Mouse (Mus musculus): Measurements from ENCODE around the gene Mfsd5.
A peak's percentile ranks its signal among the peaks of the same experiment; 100 is the strongest.

Gene Mfsd5

DNA sequence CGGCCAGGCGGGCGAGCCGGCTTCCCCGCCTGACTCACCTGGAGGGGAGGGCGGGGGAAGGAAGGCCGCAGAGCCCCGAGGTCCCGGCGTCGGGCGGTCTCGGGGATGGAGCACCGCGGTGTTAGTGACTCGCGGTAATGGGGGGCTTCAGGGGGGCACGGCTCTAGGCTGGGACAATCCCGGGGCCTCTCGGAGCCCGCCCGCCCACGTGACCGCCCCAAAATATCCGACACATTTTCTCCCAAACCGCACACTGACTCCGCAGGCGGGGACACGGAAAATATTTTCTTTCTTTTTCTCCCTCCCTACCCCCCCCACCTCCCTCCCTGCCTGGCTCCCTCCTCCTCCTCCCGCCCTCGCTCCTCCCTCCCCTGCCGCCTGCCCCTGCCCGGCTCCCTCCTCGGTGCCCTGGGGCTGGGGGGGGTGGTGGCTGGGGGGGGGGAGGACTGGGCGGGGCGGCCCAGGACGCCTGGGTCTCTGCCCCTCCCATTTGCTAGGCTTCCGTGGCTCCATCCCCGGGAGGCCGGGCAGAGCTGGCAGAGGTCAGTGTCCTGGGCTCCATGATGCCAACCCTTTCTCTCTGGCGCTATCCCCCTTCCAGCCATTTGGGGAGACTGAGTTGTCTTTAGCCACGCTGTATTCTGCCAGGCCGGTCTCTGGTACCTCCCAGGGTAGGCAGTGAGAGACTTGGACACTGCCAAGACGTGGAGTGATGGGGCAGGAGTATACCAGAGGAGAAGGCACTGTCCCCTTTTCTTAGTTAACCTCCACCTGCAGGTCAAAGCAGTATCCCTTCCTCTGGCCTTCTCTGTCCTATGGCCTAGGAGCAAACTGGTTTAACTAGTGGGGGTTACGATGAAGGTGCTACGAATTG is 21.8 kb upstream of the Mfsd5 start, which contains the start of gene Rarg:
TSS of gene Rarg (minus strand) at position 316 of the 874 bp plus-strand sequence.
- DNase-seq (ENCODE audit: low read depth, low spot score) = no peak
- Histone ChIP-seq H3K36me3 (ENCODE audit: control insufficient read depth, insufficient read depth, low read length, poor library complexity, severe bottlenecking) (no peaks in the 10 kb centered on the region), H3K27me3 (ENCODE audit: control insufficient read depth, insufficient read depth, low read length, poor library complexity, severe bottlenecking) (peaks cover 2% of the 10 kb centered on the region; the same call in 1 of the 2 replicates)

GRCm38 (mm10) chr15:102258076-102258470 is 21.2 kb upstream of the Mfsd5 start:
- peaks cover 2% of the 10 kb centered on the region; the same call in 1 of the 2 replicates for H3K27me3 ChIP-seq (ENCODE audit: control insufficient read depth, insufficient read depth, low read length, poor library complexity, severe bottlenecking)
- DNase-seq (ENCODE audit: low read depth, low spot score) = no peak
- no peaks in the 10 kb centered on the region for H3K36me3 ChIP-seq (ENCODE audit: control insufficient read depth, insufficient read depth, low read length, poor library complexity, severe bottlenecking)

GRCm38 (mm10) chr15:102258581-102259253 is 20.5 kb upstream of the Mfsd5 start:
- Histone ChIP-seq H3K36me3 (ENCODE audit: control insufficient read depth, insufficient read depth, low read length, poor library complexity, severe bottlenecking) (no peaks in the 10 kb centered on the region), H3K27me3 (ENCODE audit: control insufficient read depth, insufficient read depth, low read length, poor library complexity, severe bottlenecking) (peaks cover 2% of the 10 kb centered on the region; the same call in 1 of the 2 replicates)
- DNase-seq (ENCODE audit: low read depth, low spot score) = no peak

DNA sequence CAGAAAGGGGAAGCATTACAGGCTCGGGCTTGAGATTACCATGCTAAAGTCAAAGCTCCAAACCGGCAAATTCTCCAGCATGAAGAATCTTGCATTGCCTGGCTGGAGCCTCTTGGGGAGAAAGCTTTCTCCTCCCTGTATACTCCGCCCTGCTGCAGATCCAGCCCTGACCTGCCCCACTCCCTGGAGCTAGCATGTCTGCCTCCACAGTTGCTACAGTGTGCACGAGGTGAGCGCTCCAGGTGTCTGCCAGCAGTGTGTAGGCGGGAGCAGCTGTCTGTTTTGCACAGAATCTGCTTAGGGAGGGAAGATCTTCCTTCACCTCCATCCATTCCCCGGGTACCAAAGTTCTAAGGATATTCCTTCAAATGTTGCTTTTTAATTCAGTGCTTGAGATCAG is 16.7 kb upstream of the Mfsd5 start:
- no peaks in the 10 kb centered on the region for H3K27me3 ChIP-seq (ENCODE audit: control insufficient read depth, insufficient read depth, low read length, poor library complexity, severe bottlenecking)
- DNase-seq (ENCODE audit: low read depth, low spot score) = no peak

GRCm38 (mm10) chr15:102263037-102263436 is 16.2 kb upstream of the Mfsd5 start:
- DNase-seq (ENCODE audit: low read depth, low spot score) = no peak
- H3K27me3 ChIP-seq (ENCODE audit: control insufficient read depth, insufficient read depth, low read length, poor library complexity, severe bottlenecking) = no peaks in the 10 kb centered on the region
- H3K36me3 ChIP-seq (ENCODE audit: control insufficient read depth, insufficient read depth, low read length, poor library complexity, severe bottlenecking) = no peaks in the 10 kb centered on the region

More for the DNA sequence above, 16.7 kb upstream of the Mfsd5 start:
- H3K36me3 ChIP-seq (ENCODE audit: control insufficient read depth, insufficient read depth, low read length, poor library complexity, severe bottlenecking) = no peaks in the 10 kb centered on the region

DNA sequence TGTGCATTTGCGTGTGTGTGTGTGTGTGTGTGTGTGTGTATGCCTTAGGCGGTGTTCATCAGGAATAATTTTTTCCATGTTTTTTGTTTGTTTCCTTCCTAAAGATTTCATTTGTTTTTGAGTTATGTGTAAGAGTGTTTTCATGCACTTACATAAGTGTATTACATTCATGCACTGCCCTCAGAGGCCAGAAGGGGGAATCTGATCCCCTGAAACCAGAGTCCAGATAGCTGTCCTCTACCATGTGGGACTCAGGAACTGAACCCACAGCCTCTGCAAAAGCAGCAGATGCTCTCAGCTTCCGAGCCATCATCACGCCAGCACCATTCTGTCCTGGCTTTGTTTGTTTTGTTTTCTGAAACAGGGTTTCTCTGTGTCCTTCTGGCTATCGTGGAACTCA is 13.7 kb upstream of the Mfsd5 start:
- Histone ChIP-seq H3K36me3 (ENCODE audit: control insufficient read depth, insufficient read depth, low read length, poor library complexity, severe bottlenecking) (no peaks in the 10 kb centered on the region), H3K27me3 (ENCODE audit: control insufficient read depth, insufficient read depth, low read length, poor library complexity, severe bottlenecking) (no peaks in the 10 kb centered on the region)
- DNase-seq (ENCODE audit: low read depth, low spot score) = peak; percentile 23

GRCm38 (mm10) chr15:102270274-102270960 is 8.8 kb upstream of the Mfsd5 start, which contains the start of gene Gm9918:
Gene Gm9918 (plus strand): TSS chr15:102270563.
- H3K27me3 ChIP-seq (ENCODE audit: control insufficient read depth, insufficient read depth, low read length, poor library complexity, severe bottlenecking) = no peaks in the 10 kb centered on the region; the same call in none of the 2 replicates
- DNase-seq (ENCODE audit: low read depth, low spot score) = no peak
- H3K36me3 ChIP-seq (ENCODE audit: control insufficient read depth, insufficient read depth, low read length, poor library complexity, severe bottlenecking) = no peaks in the 10 kb centered on the region

DNA sequence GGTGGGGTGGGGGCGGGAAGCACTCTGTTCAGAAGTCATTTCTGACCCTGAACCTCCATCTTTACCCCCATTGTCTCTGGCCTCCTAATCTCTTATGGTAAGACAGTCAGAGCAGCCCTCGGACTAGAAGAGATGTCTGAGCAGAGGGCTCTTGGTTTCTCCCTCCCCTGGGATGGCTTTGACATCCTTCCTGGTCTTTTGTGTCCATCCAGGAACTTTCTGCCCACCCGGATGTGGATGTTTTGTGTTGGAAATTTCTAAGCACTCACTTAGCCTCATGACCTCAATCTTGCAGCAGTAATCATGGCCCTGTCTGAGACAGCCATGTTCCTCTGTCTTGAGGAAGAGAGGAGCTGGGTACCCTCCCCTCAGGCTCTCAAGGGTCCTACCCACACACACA is 7.8 kb upstream of the Mfsd5 start:
- H3K27me3 ChIP-seq (ENCODE audit: control insufficient read depth, insufficient read depth, low read length, poor library complexity, severe bottlenecking) = no peaks in the 10 kb centered on the region; the same call in none of the 2 replicates
- DNase-seq (ENCODE audit: low read depth, low spot score) = no peak

DNA sequence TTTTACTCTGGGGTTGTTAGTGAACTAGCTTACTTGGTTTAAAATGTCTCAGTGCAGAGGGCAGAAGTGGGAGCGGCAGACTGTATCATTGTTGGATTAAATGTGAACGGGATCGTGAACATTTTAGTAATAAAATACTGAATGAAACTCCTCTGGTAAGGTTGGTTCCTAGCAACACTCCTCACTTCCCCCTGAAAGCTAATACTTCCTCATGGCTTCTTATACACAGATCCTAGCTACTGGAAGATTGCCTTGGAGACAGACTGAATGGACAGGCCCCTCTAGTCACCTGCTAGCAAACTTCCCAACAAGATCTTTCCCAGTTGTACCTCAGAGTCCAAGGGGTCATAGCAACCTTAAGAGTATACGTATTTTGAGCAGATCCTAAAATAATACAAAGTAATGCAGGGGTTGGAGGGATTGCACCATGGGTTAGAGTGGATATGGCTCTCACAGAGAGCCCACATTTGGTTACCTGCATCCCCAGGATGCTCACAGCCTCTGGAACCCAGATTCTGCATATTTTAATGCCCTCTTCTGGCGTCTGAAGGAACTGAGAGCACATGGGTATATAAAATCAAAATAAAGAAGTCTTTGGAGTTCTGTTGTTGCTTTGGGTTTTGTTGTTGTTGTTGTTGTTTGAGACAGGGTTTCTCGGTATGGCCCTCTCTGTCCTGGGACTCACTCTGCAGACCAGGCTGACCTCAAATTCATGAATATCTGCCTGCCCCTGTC is 5.1 kb upstream of the Mfsd5 start:
- no peaks in the 10 kb centered on the region; the same call in none of the 2 replicates for H3K27me3 ChIP-seq (ENCODE audit: control insufficient read depth, insufficient read depth, low read length, poor library complexity, severe bottlenecking)
- no peaks in the 10 kb centered on the region for H3K36me3 ChIP-seq (ENCODE audit: control insufficient read depth, insufficient read depth, low read length, poor library complexity, severe bottlenecking)
- DNase-seq (ENCODE audit: low read depth, low spot score) = no peak

More for the DNA sequence above, 7.8 kb upstream of the Mfsd5 start:
- H3K36me3 ChIP-seq (ENCODE audit: control insufficient read depth, insufficient read depth, low read length, poor library complexity, severe bottlenecking) = no peaks in the 10 kb centered on the region

DNA sequence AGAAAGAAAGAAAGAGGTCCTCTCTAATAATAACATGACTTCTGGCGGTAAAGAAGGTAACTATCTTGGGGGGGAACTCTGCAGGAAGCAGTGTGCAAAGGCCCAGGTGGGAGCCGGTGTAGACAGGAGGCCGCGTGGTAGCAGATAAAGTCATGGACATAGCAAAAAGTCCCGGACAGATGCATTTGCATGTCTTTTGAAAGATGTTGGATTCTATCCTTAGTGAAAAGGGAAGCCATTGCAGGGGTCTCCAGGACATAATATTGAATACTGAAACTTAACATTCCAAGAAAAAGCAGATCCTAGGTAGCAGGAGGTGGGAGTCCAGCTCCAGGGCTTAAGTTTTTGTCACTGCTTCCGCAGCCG is 545 bp upstream of the Mfsd5 start:
- no peak for DNase-seq (ENCODE audit: low read depth, low spot score)
- H3K27me3 ChIP-seq (ENCODE audit: control insufficient read depth, insufficient read depth, low read length, poor library complexity, severe bottlenecking) = no peaks in the 10 kb centered on the region; the same call in 1 of the 2 replicates
- peaks cover 3% of the 10 kb centered on the region; the same call in 1 of the 2 replicates for H3K36me3 ChIP-seq (ENCODE audit: control insufficient read depth, insufficient read depth, low read length, poor library complexity, severe bottlenecking)

DNA sequence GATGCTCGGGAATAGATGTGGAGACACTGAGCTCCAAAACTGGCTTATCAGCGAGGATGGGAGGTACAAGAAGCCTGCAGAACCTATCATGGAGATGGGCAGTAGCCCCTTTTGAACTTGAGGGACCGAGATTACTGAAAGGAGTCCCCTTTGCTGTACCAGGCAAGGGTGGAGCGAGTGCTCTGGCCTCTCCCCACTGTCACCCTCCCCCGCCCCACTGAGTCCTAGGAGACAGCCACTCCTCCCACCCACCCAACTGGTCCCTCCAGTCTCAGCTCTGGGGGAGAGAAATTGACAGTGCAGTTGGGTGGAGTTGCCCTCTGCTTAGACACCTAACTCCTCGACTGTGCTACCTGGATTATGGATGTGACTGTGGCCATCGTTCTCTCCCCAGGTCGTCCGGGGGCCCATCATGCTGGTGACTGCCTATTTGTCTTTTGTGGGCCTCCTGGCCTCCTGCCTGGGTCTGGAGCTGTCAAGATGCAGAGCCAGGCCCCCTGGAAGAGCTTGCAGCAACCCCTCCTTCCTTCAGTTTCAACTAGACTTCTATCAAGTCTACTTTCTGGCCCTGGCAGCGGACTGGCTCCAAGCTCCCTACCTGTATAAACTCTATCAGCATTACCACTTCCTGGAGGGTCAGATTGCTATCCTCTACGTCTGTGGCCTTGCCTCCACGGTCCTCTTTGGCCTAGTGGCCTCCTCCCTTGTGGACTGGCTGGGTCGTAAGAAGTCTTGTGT is 698 bp downstream of the Mfsd5 start:
- H3K27me3 ChIP-seq (ENCODE audit: control insufficient read depth, insufficient read depth, low read length, poor library complexity, severe bottlenecking) = no peaks in the 10 kb centered on the region
- H3K36me3 ChIP-seq (ENCODE audit: control insufficient read depth, insufficient read depth, low read length, poor library complexity, severe bottlenecking) = peaks cover 3% of the 10 kb centered on the region; the same call in 1 of the 2 replicates
- DNase-seq (ENCODE audit: low read depth, low spot score) = no peak

DNA sequence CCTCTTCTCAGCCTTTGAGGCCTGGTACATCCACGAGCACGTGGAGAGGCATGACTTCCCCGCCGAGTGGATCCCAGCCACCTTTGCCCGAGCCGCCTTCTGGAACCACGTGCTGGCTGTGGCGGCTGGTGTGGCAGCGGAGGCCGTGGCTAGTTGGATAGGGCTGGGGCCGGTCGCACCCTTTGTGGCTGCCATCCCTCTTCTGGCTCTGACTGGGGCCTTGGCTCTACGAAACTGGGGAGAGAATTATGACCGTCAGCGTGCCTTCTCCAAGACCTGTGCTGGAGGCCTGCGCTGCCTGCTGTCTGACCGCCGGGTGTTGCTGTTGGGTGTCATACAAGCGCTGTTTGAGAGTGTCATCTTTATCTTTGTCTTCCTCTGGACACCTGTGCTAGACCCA is 1.4 kb downstream of the Mfsd5 start:
- DNase-seq (ENCODE audit: low read depth, low spot score) = no peak
- H3K36me3 ChIP-seq (ENCODE audit: control insufficient read depth, insufficient read depth, low read length, poor library complexity, severe bottlenecking) = peaks cover 3% of the 10 kb centered on the region; the same call in 1 of the 2 replicates

GRCm38 (mm10) chr15:102282463-102283292 is 3.4 kb downstream of the Mfsd5 start:
- no peak for DNase-seq (ENCODE audit: low read depth, low spot score)
- Histone ChIP-seq H3K36me3 (ENCODE audit: control insufficient read depth, insufficient read depth, low read length, poor library complexity, severe bottlenecking) (peaks cover 3% of the 10 kb centered on the region; the same call in 1 of the 2 replicates), H3K27me3 (ENCODE audit: control insufficient read depth, insufficient read depth, low read length, poor library complexity, severe bottlenecking) (no peaks in the 10 kb centered on the region)

More for the DNA sequence above, 1.4 kb downstream of the Mfsd5 start:
- H3K27me3 ChIP-seq (ENCODE audit: control insufficient read depth, insufficient read depth, low read length, poor library complexity, severe bottlenecking) = no peaks in the 10 kb centered on the region
